Mouse (Mus musculus) left cerebral cortex, adult 11 months (tissue): Measurements from ENCODE around the gene Siglecf.

ENCODE experiments used
- DNase-seq: peaks from one replicate; pipeline ENCODE4 v3.0.0; 2022; ENCODE audit warnings: low spot score

Siglecf gene

DNA sequence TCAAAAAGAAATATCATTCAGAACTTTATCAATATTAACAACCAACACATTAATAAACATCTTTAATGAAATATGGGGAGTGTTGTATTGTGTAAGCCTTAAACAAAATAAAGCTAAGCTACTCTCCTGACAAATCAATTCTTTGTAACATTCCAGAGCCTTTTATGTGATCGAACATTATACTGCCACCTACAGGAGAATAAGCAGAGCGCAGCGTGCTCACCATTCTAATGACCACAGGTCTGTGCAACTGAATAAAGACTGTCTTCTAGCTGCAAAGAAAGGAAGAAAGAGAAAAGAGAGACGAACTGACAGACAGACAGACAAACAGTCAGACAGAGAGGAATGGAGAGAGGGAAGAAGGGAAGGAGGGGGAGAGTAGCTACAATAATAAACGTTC lies 27.1 kb downstream of the Siglecf start:
- DNase-seq, result no peak

GRCm38 (mm10) chr7:43392349-43393121 lies 41.4 kb downstream of the Siglecf start:
- no peak for DNase-seq

DNA sequence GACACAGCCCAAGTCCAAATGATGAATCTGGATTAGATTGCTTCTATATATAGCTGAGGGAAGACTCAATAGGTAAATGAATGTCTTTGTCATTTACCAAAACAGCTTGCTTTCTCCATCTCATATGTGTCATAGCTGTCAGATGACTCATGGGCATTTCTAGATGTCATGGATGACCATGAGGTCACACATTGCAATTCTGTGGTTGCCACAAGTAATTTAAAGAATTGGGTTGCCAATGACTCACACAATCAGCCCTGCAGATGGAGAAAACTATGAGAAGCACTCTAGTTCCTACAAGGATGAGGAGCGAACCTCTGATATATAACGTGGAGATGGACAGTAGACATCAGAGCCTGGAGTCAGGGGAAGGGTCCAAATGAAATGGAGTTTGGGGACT lies 48.4 kb downstream of the Siglecf start:
- no peak for DNase-seq

DNA sequence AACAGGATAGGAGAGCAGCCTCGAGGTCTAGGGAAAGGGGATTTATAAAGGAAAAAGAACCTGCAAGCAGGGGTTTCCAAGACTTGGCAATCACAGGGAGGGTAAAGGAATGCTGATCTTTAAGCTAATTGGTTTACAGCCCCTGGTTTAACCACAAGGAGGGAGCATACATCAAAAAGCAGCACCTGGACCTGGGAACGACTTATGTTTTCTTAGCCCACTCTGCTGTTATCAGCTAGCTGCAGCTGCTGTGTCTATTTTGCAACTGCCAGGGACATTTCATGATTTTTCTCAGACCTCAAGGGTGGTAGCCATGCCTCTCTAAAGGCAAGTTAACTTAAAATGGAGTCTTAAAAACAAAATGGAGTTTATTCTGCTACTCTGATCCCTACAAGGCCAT lies 51.6 kb downstream of the Siglecf start:
- DNase-seq, result no peak

- no peak for DNase-seq
These were observed 56.4 kb downstream of the Siglecf start for GRCm38 (mm10) chr7:43407573-43407972.

- DNase-seq, result no peak
These were observed 57.0 kb downstream of the Siglecf start, which contains the start of gene Siglecg for GRCm38 (mm10) chr7:43408131-43408553. Gene Siglecg (plus strand): TSS chr7:43408204.

DNA sequence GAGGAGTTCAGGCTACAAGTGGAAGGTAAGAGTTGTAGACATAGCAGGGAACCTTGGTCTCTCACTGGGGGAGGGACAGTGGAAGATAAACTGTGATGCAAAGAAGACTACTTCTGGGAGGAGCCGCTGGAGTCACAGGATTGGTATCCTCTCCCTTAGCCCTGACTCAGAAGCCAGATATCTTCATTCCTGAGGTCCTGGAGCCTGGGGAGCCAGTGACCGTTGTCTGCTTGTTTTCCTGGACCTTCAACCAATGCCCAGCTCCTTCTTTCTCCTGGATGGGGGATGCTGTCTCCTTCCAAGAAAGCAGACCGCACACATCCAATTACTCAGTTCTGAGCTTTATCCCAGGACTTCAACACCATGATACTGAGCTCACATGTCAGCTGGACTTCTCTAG lies 57.9 kb downstream of the Siglecf start:
- no peak for DNase-seq
